Mouse (Mus musculus) olfactory bulb, adult 2 months (tissue): ENCODE measurements around the gene Nav3.

Experiments
- CTCF ChIP-seq: fragments of 200-500 bp; IDR thresholded peaks from 2 replicates; pipeline ENCODE4 v1.5.1; 2012; ENCODE audit warnings: low read depth, mild to moderate bottlenecking, low read length, moderate library complexity; ENCODE audit not compliant: insufficient read depth
- POLR2A ChIP-seq: fragments of 200-500 bp; IDR thresholded peaks from 2 replicates; pipeline ENCODE4 v1.6.1; 2012; ENCODE audit warnings: mild to moderate bottlenecking, low read depth, low read length, moderate library complexity; ENCODE audit not compliant: insufficient read depth

GRCm38 (mm10) chr10:110158122-110158521 lies 297.9 kb downstream of the Nav3 start:
- TF ChIP-seq POLR2A (no peak), CTCF (no peak)
